Mouse (Mus musculus): ENCODE measurements around the gene Hsd17b13.
"Not testable (repeated sequence)": the region's sequence is repeated elsewhere in the genome, so short reads cannot be mapped to it uniquely, and the experiment has no call there.

Gene Hsd17b13

GRCm38 (mm10) chr5:103977297-103977696 is at the start of gene Hsd17b13:
TSS of gene Hsd17b13 (minus strand) at chr5:103977410.
- DNase-seq (ENCODE audit: low spot score) = no peak

- DNase-seq (ENCODE audit: low spot score) = no peak
These were observed 48.1 kb upstream of the Hsd17b13 start for GRCm38 (mm10) chr5:104025245-104025854.

DNA sequence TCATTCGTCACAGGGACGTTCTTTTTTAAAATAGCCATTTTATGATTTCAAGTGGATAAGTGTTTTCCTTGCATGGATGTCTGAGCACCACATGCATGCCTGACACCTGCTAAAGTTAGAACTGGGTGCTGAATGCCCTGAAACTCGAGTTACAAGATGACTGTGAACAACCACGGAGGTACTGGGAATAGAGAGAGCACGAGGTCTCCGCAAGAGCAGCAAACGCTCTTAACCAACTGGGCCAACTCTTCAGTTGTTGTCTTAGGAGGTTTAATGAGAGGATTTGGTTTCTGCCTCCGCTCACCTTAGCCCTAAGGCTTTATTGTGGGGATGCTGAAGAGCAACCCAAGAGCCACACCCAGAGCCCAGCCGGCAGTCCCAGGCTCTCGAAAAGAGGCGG is 47.6 kb upstream of the Hsd17b13 start:
- DNase-seq (ENCODE audit: low spot score) = no peak

DNA sequence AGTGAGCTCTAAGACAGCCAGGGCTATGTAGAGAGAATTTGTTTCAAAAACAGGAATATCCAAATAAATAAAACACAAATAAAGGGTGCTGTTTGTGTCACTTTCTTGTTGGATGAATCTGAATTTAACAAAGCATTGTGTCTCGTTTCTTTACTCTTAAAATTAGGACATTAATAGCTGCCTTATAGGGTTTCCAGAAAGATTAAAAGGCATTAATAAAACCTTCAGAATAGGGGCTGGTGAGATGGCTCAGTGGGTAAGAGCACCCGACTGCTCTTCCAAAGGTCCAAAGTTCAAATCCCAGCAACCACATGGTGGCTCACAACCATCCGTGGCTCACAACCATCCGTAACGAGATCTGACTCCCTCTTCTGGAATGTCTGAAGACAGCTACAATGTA is 47.0 kb upstream of the Hsd17b13 start:
- not testable (repeated sequence) for DNase-seq (ENCODE audit: low spot score)

GRCm38 (mm10) chr5:104023289-104024020 is 46.2 kb upstream of the Hsd17b13 start:
- no peak for DNase-seq (ENCODE audit: low spot score)

- no peak for DNase-seq (ENCODE audit: low spot score)
These were observed 45.3 kb upstream of the Hsd17b13 start for GRCm38 (mm10) chr5:104022558-104022957.

- peak; percentile 35 for DNase-seq (ENCODE audit: low spot score)
These were observed 44.6 kb upstream of the Hsd17b13 start, which contains the start of gene Hsd17b11 for GRCm38 (mm10) chr5:104021597-104022378. TSS of gene Hsd17b11 (minus strand) at chr5:104021919.

- DNase-seq (ENCODE audit: low spot score) = no peak
These were observed 34.2 kb upstream of the Hsd17b13 start for GRCm38 (mm10) chr5:104011419-104011818.

DNA sequence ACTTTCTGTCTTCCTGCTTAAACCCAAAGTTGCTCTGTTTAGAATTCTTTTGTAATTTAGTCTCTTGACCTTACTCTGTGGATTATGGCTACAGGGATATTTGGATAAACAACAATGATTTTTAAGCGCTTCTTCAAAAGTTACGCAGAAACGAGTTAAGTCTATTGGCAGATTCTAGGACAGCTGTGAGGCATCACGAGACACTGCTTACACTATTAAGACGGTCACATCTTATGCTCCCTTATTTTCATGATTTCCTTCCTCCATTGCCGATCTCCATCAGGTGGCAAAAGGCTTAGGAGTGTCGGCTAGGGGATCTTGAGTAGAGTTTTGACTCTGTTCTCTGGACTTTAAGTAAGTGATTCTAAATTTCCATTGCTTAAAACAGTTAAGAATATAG is 33.1 kb upstream of the Hsd17b13 start:
- DNase-seq (ENCODE audit: low spot score) = no peak

DNA sequence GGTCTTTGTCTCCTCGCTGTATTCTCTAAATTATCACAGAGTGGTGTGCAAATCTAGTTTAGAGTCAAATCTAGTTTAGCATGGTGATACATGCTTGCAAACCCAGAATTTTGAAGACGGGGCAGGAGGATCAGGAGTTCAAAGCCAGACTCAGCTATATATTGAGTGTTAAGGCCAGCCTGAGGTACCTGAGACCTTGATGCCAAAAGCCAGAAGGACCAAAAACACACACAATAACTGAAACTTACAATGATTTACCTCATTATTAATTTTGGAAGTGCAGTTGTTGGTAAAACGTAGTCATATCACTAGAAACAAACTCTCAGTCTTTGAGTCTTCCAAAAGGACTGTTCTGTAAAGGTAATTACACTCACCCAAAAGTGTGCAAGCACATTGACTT is 32.2 kb upstream of the Hsd17b13 start:
- no peak for DNase-seq (ENCODE audit: low spot score)

GRCm38 (mm10) chr5:104007801-104008200 is 30.6 kb upstream of the Hsd17b13 start:
- no peak for DNase-seq (ENCODE audit: low spot score)

DNA sequence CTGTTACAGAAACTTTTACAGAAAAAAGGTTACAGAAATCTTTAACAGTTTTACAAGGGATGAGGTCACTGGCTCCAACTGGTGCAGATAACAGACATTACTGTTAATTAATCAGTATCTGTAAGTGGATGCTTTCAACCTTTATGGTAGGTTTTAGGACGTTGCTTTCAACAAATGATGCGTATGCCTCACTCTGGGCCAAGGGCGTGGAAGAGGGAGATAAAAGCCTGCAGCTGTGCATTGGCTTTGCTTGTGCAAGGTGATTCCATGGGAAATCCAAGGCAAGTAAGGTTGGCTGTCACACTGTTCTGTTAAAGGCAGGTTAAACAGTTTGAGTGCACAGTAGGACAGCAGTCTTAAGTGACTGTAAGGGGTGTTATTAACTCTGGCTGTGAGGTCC is 29.6 kb upstream of the Hsd17b13 start:
- no peak for DNase-seq (ENCODE audit: low spot score)

GRCm38 (mm10) chr5:104003955-104004354 is 26.7 kb upstream of the Hsd17b13 start:
- no peak for DNase-seq (ENCODE audit: low spot score)

DNA sequence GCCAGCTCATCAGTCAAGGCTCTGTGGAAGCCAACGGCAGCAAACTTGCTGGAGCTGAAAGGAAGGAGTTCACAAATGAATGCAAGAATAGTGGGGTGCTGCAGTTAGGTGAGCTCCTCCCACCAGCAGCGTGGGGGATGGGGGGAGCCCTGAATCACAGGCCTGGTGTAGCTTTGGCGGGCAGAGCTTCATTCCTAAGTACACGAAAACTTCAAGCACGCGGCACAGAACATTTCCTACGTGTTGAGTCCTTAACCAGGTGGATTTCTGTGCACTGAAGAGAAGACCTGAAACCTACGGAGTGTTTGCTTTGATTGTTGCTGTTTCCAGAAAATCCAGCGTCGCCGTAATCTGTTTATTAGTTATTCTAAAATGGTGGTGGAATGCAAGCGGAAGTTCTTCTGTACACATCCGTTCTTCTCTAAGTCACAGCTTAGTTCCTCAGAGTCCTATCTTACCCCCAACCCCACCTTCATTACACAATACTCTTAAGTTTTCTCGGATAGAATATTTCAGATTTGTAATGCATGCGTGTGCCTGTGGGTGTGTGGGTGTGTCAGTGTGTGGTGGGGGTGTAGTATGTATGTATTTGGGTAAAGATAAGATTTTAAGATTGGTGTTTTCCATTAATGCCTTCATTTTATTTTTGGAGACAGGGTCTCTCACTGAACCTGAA is 26.2 kb upstream of the Hsd17b13 start:
- no peak for DNase-seq (ENCODE audit: low spot score)

- no peak for DNase-seq (ENCODE audit: low spot score)
These were observed 25.5 kb upstream of the Hsd17b13 start for GRCm38 (mm10) chr5:104002549-104003255.

DNA sequence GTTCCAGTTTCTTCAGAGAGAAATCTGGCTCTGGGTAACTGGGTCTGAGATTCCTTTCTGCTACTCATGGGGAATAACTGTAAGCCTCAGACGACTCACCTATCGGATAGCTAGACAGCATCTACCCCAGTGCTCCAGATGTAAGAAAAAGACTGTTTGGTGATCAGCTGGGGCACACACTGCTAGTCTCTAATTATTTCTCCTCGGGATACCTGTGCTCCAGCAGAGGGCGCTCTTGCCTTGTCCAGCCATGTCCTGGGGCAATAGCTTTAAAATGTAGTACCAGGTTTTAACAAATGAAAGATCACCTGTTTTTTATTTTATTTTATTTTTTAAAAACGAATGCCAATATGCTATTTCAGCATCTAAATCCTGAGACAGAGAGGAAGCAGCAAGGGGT is 22.5 kb upstream of the Hsd17b13 start:
- peak; percentile 52 for DNase-seq (ENCODE audit: low spot score)

- no peak for DNase-seq (ENCODE audit: low spot score)
These were observed 21.5 kb upstream of the Hsd17b13 start for GRCm38 (mm10) chr5:103998739-103999138.

DNA sequence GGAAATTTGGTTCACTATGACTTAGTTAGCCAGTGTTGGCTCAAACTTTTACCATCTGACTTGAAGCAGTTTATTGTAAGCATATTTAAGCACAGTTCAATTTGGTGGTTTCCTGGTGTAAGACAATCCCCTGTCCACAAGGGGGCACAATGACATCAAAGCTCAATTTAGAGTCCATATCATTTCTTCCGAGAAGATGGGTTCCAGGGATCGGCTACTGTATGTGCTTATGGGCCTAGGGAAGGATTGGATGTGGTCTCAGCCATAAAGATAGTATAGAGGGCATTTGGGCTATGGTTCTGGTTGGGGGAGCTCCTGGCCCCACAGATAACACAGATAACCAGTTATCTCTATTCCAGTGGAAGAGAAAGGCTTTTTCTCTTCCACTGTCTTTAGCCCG is 18.0 kb upstream of the Hsd17b13 start:
- DNase-seq (ENCODE audit: low spot score) = peak; percentile 5

- no peak for DNase-seq (ENCODE audit: low spot score)
These were observed 17.5 kb upstream of the Hsd17b13 start for GRCm38 (mm10) chr5:103994669-103995068.

DNA sequence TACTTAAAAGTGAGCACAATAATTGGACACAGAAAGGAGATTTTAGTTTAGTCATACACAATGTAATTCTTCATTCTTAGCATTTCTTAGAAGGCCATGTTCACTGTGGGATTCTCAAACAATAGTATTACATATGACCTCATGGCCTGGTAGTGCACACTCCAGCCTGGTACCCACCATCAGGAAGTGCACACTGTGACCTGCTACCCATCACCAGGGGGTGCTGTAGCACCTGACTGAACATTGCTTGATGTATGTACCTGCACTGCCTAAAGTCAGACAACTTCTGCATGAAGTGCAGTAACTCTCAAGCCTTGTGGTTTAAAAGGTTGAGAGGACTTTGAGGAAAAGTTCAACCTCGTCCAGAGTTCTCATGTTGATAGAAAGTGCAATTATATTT is 16.4 kb upstream of the Hsd17b13 start:
- DNase-seq (ENCODE audit: low spot score) = peak; percentile 14

DNA sequence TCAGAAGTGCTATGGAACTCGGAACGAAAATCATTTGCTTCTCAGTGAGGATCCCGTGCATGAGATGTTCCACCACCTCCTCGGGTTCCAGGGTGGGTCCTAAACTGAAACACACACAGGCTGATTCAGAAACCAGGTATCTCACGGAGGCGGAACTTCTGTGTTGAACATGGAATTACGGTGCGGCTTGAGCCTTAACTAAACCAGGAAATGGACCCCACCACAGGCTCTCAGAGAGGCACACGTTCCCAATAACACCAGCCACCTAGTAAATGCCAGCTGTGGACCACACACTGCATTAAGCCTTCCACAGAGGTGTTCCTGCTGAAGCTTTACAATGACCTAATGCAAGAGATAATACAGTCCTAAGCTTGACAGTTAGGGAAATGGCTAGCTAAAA is 15.6 kb upstream of the Hsd17b13 start:
- DNase-seq (ENCODE audit: low spot score) = no peak

Measured in spleen, adult 12 weeks (tissue).